Mouse (Mus musculus): ENCODE measurements around the gene Olfr161. TPM values are rescaled to one million over a fixed set of nuclear protein-coding genes. Genes with fewer than 3 reads are reported as not detected.
"Not testable (repeated sequence)": the region's sequence is repeated elsewhere in the genome, so short reads cannot be mapped to it uniquely, and the experiment has no call there.

Olfr161 gene
- total RNA-seq (2015) (not detected in 2 replicates), total RNA-seq (2017) (not detected in 2 replicates)

- no peak for ATAC-seq (replicated peaks; ENCODE audit: poor library complexity)
These were observed at the start of gene Olfr161 for GRCm38 (mm10) chr16:3590691-3591090. Gene Olfr161, plus strand, starts transcription at chr16:3591042.

- no peak for ATAC-seq (replicated peaks; ENCODE audit: poor library complexity)
These were observed 27.3 kb upstream of the Olfr161 start for GRCm38 (mm10) chr16:3563553-3563952.

GRCm38 (mm10) chr16:3577658-3578057 is 13.2 kb upstream of the Olfr161 start:
- ATAC-seq (replicated peaks; ENCODE audit: poor library complexity): not testable (repeated sequence)

DNA sequence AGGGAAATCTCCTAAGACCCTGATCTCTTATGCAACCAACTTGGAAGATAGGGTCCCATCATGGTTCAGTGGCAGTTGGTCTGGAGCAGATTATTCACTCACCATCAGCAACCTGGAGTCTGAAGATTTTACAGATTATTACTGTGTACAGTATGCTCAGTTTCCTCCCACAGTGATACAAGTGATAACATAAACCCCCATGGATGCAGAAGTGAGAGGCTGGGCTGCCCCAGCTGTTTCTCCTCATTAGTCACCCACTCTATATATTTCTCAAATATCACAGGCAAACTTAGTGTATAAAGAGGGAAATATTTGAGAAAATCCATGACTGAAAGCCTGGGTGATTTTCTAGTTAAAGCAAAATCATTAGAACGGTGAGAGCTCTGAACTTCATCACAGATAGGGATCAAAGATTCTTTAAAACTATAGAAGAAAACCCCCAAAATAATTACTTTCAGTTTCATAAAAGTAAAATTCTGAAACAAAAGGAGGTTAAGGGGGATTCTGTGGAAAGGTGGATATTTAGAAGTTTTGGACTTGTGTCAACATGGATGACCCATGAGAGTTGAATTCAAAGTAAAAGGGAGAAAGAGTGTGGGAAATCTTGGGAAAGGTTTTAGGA is 12.5 kb upstream of the Olfr161 start:
- not testable (repeated sequence) for ATAC-seq (replicated peaks; ENCODE audit: poor library complexity)

GRCm38 (mm10) chr16:3631376-3631775 is 40.5 kb downstream of the Olfr161 start:
- ATAC-seq (replicated peaks; ENCODE audit: poor library complexity): not testable (repeated sequence)

DNA sequence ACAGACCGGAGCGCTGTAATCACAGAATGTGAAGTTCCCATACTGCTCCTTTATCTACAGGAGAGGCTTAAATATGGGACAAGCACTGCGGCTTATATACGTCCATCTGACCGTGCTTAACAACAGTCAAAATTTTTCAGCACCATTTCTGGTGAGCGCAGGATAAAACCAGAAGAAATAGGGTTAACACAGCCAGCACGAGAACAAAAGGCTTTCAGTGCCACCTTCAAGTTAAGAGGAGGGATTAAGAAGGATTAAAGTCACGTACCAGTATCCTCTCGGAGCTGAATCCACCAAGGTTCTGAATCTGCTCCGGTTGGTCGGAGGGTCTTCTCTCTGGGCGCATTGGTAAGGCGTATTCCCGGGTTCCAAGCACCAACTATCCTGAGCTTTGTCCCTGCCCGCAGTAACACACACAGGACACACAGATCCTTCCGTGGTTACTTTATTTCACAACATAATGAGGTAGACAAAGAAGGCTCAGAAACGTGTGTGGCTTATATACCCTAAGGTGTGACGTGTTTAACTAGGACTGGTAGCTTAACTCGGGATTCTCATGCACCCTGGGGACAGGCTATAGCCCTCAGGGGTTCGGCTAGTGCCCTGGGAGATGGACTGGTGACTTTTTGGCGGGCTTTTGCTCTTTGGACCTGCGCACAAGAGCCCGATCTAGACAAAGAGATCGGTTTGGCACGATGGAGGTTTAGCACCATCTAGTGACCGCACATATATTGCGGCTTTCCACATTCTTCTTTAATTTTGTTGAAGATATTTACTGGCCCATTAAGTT is 41.9 kb downstream of the Olfr161 start:
- peak; percentile 48 for ATAC-seq (replicated peaks; ENCODE audit: poor library complexity)

Other genes starting within 250 kb of the Olfr161 start
- 14.7 and 18.6 TPM in 2 replicates for gene Mefv, start 127.1 kb downstream of the Olfr161 start, total RNA-seq (2015)
- 46.7 and 53.5 TPM in 2 replicates for gene Mefv, start 127.1 kb downstream of the Olfr161 start, total RNA-seq (2017)
- 27.6 and 31.6 TPM in 2 replicates for gene Zfp263, start 153.1 kb downstream of the Olfr161 start, total RNA-seq (2015)
- gene Zfp263, start 153.1 kb downstream of the Olfr161 start, total RNA-seq (2017): 38.0 and 45.6 TPM in 2 replicates
- gene Olfr15, start 239.8 kb downstream of the Olfr161 start, total RNA-seq (2015): not detected in 2 replicates
- not detected in 2 replicates for gene Olfr15, start 239.8 kb downstream of the Olfr161 start, total RNA-seq (2017)